Mouse (Mus musculus): Measurements from ENCODE around the gene Ssu72. TPM values are rescaled to one million over a fixed set of nuclear protein-coding genes. Genes with fewer than 3 reads are reported as not detected.
A peak's percentile ranks its signal among the peaks of the same experiment; 100 is the strongest.

The Ssu72 gene
- total and polyA plus RNA-seq, 3 experiments = 140 to 267 (median 170) TPM

- Histone ChIP-seq H3K27ac (ENCODE audit: control insufficient read depth, low read depth, low read length) (no peak overlapping the region), H3K4me3 (ENCODE audit: control insufficient read depth in 1 of 2, insufficient read depth in 1 of 2, low read depth in 2 of 2, low read length in 2 of 2) (no peak overlapping the region), H3K4me1 (ENCODE audit: control insufficient read depth in 1 of 2, insufficient read depth in 2 of 2, low read length in 2 of 2) (peaks cover 0 to 8% of the 10 kb centered on the region in 2 experiments; a peak in 1 of 4 replicates), H3K27me3 (ENCODE audit: control insufficient read depth in 1 of 2, insufficient read depth in 2 of 2, low read length in 2 of 2) (no peaks in the 10 kb centered on the region), H3K36me3 (ENCODE audit: control insufficient read depth in 1 of 2, insufficient read depth in 2 of 2, low read length in 2 of 2) (no peaks in the 10 kb centered on the region; a peak in 1 of 4 replicates), H3K79me2 (ENCODE audit: control insufficient read depth, insufficient read depth, low read length, poor library complexity) (no peaks in the 10 kb centered on the region), H3K9ac (ENCODE audit: control insufficient read depth, low read depth, low read length, poor library complexity, severe bottlenecking) (no peak overlapping the region), H3K9me3 (replicated peaks; ENCODE audit: insufficient read depth, low read length) (no peaks in the 10 kb centered on the region)
- 0 out of 4 replicates have a peak, but pooled peaks of 1 of the 2 experiments have one; percentile 17 for TF ChIP-seq POLR2A (IDR thresholded peaks at IDR 0.05; ENCODE audit: control insufficient read depth in 1 of 2, insufficient read depth in 1 of 2, low read depth in 1 of 2, low read length in 2 of 2, poor library complexity in 1 of 2)
- TF ChIP-seq EP300 (IDR thresholded peaks at IDR 0.05; ENCODE audit: low read depth in 1 of 2, low read length in 2 of 2) = 0 out of 4 replicates have a peak, but pooled peaks of 1 of the 2 experiments have one; percentile 5
- no peak for TF ChIP-seq TAL1 (IDR thresholded peaks at IDR 0.05; ENCODE audit: low read length)
- DNase-seq (ENCODE audit: low read depth, low spot score) = peak; percentile 52
Measured at GRCm38 (mm10) chr4:155660641-155661040, 44.0 kb upstream of the Ssu72 start.

- Histone ChIP-seq H3K9me3 (replicated peaks; ENCODE audit: insufficient read depth, low read length) (no peaks in the 10 kb centered on the region), H3K4me1 (ENCODE audit: control insufficient read depth in 1 of 2, insufficient read depth in 2 of 2, low read length in 2 of 2) (peaks cover 2 to 3% of the 10 kb centered on the region in 2 experiments; a peak in 1 of 4 replicates), H3K27me3 (ENCODE audit: control insufficient read depth in 1 of 2, insufficient read depth in 2 of 2, low read length in 2 of 2) (no peaks in the 10 kb centered on the region), H3K79me2 (ENCODE audit: control insufficient read depth, insufficient read depth, low read length, poor library complexity) (peaks cover 5% of the 10 kb centered on the region; the same call in 1 of the 2 replicates), H3K4me3 (ENCODE audit: control insufficient read depth in 1 of 2, insufficient read depth in 1 of 2, low read depth in 2 of 2, low read length in 2 of 2) (no peak overlapping the region), H3K27ac (ENCODE audit: control insufficient read depth, low read depth, low read length) (no peak overlapping the region; the same call in 1 of the 2 replicates), H3K9ac (ENCODE audit: control insufficient read depth, low read depth, low read length, poor library complexity, severe bottlenecking) (no peak overlapping the region), H3K36me3 (ENCODE audit: control insufficient read depth in 1 of 2, insufficient read depth in 2 of 2, low read length in 2 of 2) (peaks cover 0 to 2% of the 10 kb centered on the region in 2 experiments; a peak in 2 of 4 replicates)
- no peak for DNase-seq (ENCODE audit: low read depth, low spot score)
- TF ChIP-seq RCOR1 (IDR thresholded peaks at IDR 0.05; ENCODE audit: low read depth, low read length) = no peak
- TF ChIP-seq MYB (IDR thresholded peaks at IDR 0.05; ENCODE audit: low read depth, low read length) = no peak
- TF ChIP-seq TAL1 (IDR thresholded peaks at IDR 0.05; ENCODE audit: low read length) = no peak
- no peak for TF ChIP-seq MAZ (IDR thresholded peaks at IDR 0.05; ENCODE audit: low read depth, low read length)
- no peak for TF ChIP-seq ZMIZ1 (IDR thresholded peaks at IDR 0.05; ENCODE audit: low read depth, low read length)
- no peak for TF ChIP-seq RAD21 (IDR thresholded peaks at IDR 0.05; ENCODE audit: low read depth, low read length)
- no peak for TF ChIP-seq MAX (IDR thresholded peaks at IDR 0.05; ENCODE audit: low read length)
- TF ChIP-seq GATA1 (IDR thresholded peaks at IDR 0.05; ENCODE audit: low read depth, low read length) = no peak
- TF ChIP-seq KAT2A (conservative IDR thresholded peaks at IDR 0.05; ENCODE audit: low read depth, low read length) = no peak
- no peak for TF ChIP-seq USF1 (IDR thresholded peaks at IDR 0.05; ENCODE audit: low read depth, low read length)
- TF ChIP-seq ELF1 (IDR thresholded peaks at IDR 0.05; ENCODE audit: low read depth, low read length) = no peak
- TF ChIP-seq CHD1 (IDR thresholded peaks at IDR 0.05; ENCODE audit: low read depth, low read length) = no peak
Measured at GRCm38 (mm10) chr4:155666903-155667302, 37.7 kb upstream of the Ssu72 start.

Data from MEL (cell line).